In genomic region chr7:90456149-90456844, GRCm38 (mm10) we compare ENCODE assay signal across 8 mouse cellular contexts. TPM values are rescaled to one million over a fixed set of nuclear protein-coding genes. Genes with fewer than 3 reads are reported as not detected.
A peak's percentile ranks its signal among the peaks of the same experiment; 100 is the strongest.
DNase-seq lines count a peak whose midpoint lies in the region; ATAC-seq lines count a peak whose summit lies in the region.

No protein-coding gene starts in this region.

- H3K4me2 ChIP-seq in lung, embryonic 15.5 days: peak overlapping the region; percentile 59
- peak overlapping the region; percentile 61 for H3K4me2 ChIP-seq in embryonic facial prominence, embryonic 14.5 days (ENCODE audit: low read depth, low read length)
- peak overlapping the region; percentile 66 for H3K4me2 ChIP-seq in limb, embryonic 12.5 days
- H3K4me2 ChIP-seq in stomach, embryonic 14.5 days (replicated peaks; ENCODE audit: low read depth, low read length): peak overlapping the region; percentile 45

- H3K4me3 ChIP-seq in lung, embryonic 15.5 days: peak overlapping the region; percentile 74
- peak overlapping the region; percentile 79 for H3K4me3 ChIP-seq in embryonic facial prominence, embryonic 14.5 days (ENCODE audit: low read depth, low read length)
- H3K4me3 ChIP-seq in limb, embryonic 12.5 days (replicated peaks): peak overlapping the region; percentile 72
- H3K4me3 ChIP-seq in stomach, embryonic 14.5 days (ENCODE audit: low read depth, low read length): peak overlapping the region; percentile 76

- H3K27ac ChIP-seq in lung, embryonic 15.5 days: peak overlapping the region; percentile 79; the same call in 1 of the 2 replicates
- peak overlapping the region; percentile 91 for H3K27ac ChIP-seq in embryonic facial prominence, embryonic 14.5 days (replicated peaks; ENCODE audit: low read depth, low read length)
- H3K27ac ChIP-seq in limb, embryonic 12.5 days: no peak overlapping the region; the same call in 1 of the 2 replicates
- H3K27ac ChIP-seq in stomach, embryonic 14.5 days (ENCODE audit: low read length): peak overlapping the region; percentile 88; the same call in 1 of the 2 replicates

- intact Hi-C loops in gastrocnemius, postnatal 14 days (cut with DNase I; ENCODE audit: low total_unique reads): no loop called here

- peaks cover 21% of the 10 kb centered on the region for H3K36me3 ChIP-seq in lung, embryonic 15.5 days
- H3K36me3 ChIP-seq in embryonic facial prominence, embryonic 14.5 days (ENCODE audit: control insufficient read depth, insufficient read depth, low read length): peaks cover 26% of the 10 kb centered on the region
- H3K36me3 ChIP-seq in limb, embryonic 12.5 days: peaks cover 31% of the 10 kb centered on the region
- peaks cover 11% of the 10 kb centered on the region for H3K36me3 ChIP-seq in stomach, embryonic 14.5 days (ENCODE audit: control insufficient read depth, insufficient read depth, low read length)

- no peak for ATAC-seq in lung, embryonic 15.5 days (ENCODE audit: borderline replicate concordance, extremely low read depth, low FRiP score, low TSS enrichment)
- no peak for ATAC-seq in embryonic facial prominence, embryonic 14.5 days (ENCODE audit: low read depth)
- ATAC-seq in limb, embryonic 12.5 days (ENCODE audit: insufficient number of reproducible peaks, insufficient read depth, low FRiP score, low TSS enrichment, low read depth): no peak
- ATAC-seq in stomach, embryonic 14.5 days (ENCODE audit: insufficient number of reproducible peaks, insufficient read depth, low FRiP score, low read depth): no peak

- no peak for DNase-seq in lung, postnatal 10 days
- no peak for DNase-seq in embryonic facial prominence, embryonic 14.5 days (ENCODE audit: low spot score)
- DNase-seq in embryo, embryonic 10 days (ENCODE audit: low spot score): no peak
- no peak for DNase-seq in gastrocnemius, postnatal 14 days
- DNase-seq in lung, postnatal 25 days (ENCODE audit: low spot score): no peak

- H3K9me3 ChIP-seq in lung, embryonic 15.5 days: no peaks in the 10 kb centered on the region
- no peaks in the 10 kb centered on the region for H3K9me3 ChIP-seq in embryonic facial prominence, embryonic 14.5 days (ENCODE audit: control insufficient read depth, low read length)
- no peaks in the 10 kb centered on the region for H3K9me3 ChIP-seq in limb, embryonic 12.5 days
- H3K9me3 ChIP-seq in stomach, embryonic 14.5 days (ENCODE audit: control insufficient read depth, low read depth, low read length): no peaks in the 10 kb centered on the region

- 21% methylated on average over 7 of the region's 7 CpGs for WGBS in lung, embryonic 15.5 days
- 28% methylated on average over 7 of the region's 7 CpGs for WGBS in embryonic facial prominence, embryonic 14.5 days
- 32% methylated on average over 7 of the region's 7 CpGs for WGBS in limb, embryonic 12.5 days
- 25% methylated on average over 7 of the region's 7 CpGs for WGBS in stomach, embryonic 14.5 days

- peaks cover 9% of the 10 kb centered on the region; the same call in 1 of the 2 replicates for H3K4me1 ChIP-seq in lung, embryonic 15.5 days
- no peaks in the 10 kb centered on the region for H3K4me1 ChIP-seq in embryonic facial prominence, embryonic 14.5 days (ENCODE audit: control insufficient read depth, insufficient read depth, low read length)
- H3K4me1 ChIP-seq in limb, embryonic 12.5 days (replicated peaks): peaks cover 10% of the 10 kb centered on the region
- H3K4me1 ChIP-seq in stomach, embryonic 14.5 days (ENCODE audit: control insufficient read depth, insufficient read depth, low read length): peaks cover 7% of the 10 kb centered on the region

- H3K27me3 ChIP-seq in lung, embryonic 15.5 days: no peaks in the 10 kb centered on the region
- H3K27me3 ChIP-seq in embryonic facial prominence, embryonic 14.5 days (replicated peaks; ENCODE audit: control insufficient read depth, insufficient read depth, low read length): no peaks in the 10 kb centered on the region
- H3K27me3 ChIP-seq in limb, embryonic 12.5 days: no peaks in the 10 kb centered on the region
- no peaks in the 10 kb centered on the region for H3K27me3 ChIP-seq in stomach, embryonic 14.5 days (ENCODE audit: control insufficient read depth, insufficient read depth, low read length)

- peak overlapping the region; percentile 48 for H3K9ac ChIP-seq in lung, embryonic 15.5 days
- H3K9ac ChIP-seq in embryonic facial prominence, embryonic 14.5 days (ENCODE audit: low read depth, low read length): peak overlapping the region; percentile 84
- peak overlapping the region; percentile 74 for H3K9ac ChIP-seq in limb, embryonic 12.5 days (replicated peaks)
- H3K9ac ChIP-seq in stomach, embryonic 14.5 days (replicated peaks; ENCODE audit: low read depth, low read length): peak overlapping the region; percentile 61

RNA-seq across cellular contexts. Expression of gene Tmem126a, which starts 0.7 kb away (rescaled TPM):
- 95.0 and 99.1 TPM in 2 replicates for polyA plus RNA-seq in lung, embryonic 15.5 days (2015; fragmentation: Nextera tagmentation; extraction: Ambion mirVana)
- 94.1 and 97.9 TPM in 2 replicates for polyA plus RNA-seq in embryonic facial prominence, embryonic 14.5 days (2014; fragmentation: Nextera tagmentation; extraction: Ambion mirVana)
- polyA plus RNA-seq in limb, embryonic 12.5 days (2016; fragmentation: Nextera tagmentation; extraction: Ambion mirVana): 114 TPM in 2 replicates
- 102 and 111 TPM in 2 replicates for polyA plus RNA-seq in stomach, embryonic 14.5 days (2014; fragmentation: Nextera tagmentation; extraction: Ambion mirVana)
- total RNA-seq in gastrocnemius, postnatal 14 days (2021): 10 to 100 TPM; 79.6 to 81.3 TPM

RNA-seq across cellular contexts. Expression of gene Crebzf, which starts 13.8 kb away (rescaled TPM):
- 32.2 and 33.3 TPM in 2 replicates for polyA plus RNA-seq in lung, embryonic 15.5 days (2015; fragmentation: Nextera tagmentation; extraction: Ambion mirVana)
- 44.9 and 51.9 TPM in 2 replicates for polyA plus RNA-seq in embryonic facial prominence, embryonic 14.5 days (2014; fragmentation: Nextera tagmentation; extraction: Ambion mirVana)
- polyA plus RNA-seq in limb, embryonic 12.5 days (2016; fragmentation: Nextera tagmentation; extraction: Ambion mirVana): 59.5 and 59.8 TPM in 2 replicates
- 45.6 and 56.1 TPM in 2 replicates for polyA plus RNA-seq in stomach, embryonic 14.5 days (2014; fragmentation: Nextera tagmentation; extraction: Ambion mirVana)
- total RNA-seq in gastrocnemius, postnatal 14 days (2021): 10 to 100 TPM; 15.1 to 15.7 TPM

RNA-seq across cellular contexts. Expression of gene Tmem126b, which starts 19.5 kb away (rescaled TPM):
- 32.7 and 34.8 TPM in 2 replicates for polyA plus RNA-seq in lung, embryonic 15.5 days (2015; fragmentation: Nextera tagmentation; extraction: Ambion mirVana)
- polyA plus RNA-seq in embryonic facial prominence, embryonic 14.5 days (2014; fragmentation: Nextera tagmentation; extraction: Ambion mirVana): 34.2 and 34.3 TPM in 2 replicates
- polyA plus RNA-seq in limb, embryonic 12.5 days (2016; fragmentation: Nextera tagmentation; extraction: Ambion mirVana): 37.1 and 39.4 TPM in 2 replicates
- polyA plus RNA-seq in stomach, embryonic 14.5 days (2014; fragmentation: Nextera tagmentation; extraction: Ambion mirVana): 32.7 and 34.3 TPM in 2 replicates
- total RNA-seq in gastrocnemius, postnatal 14 days (2021): 10 to 100 TPM; 12.6 to 13.7 TPM

RNA-seq across cellular contexts. Expression of gene Dlg2, which starts 20.2 kb away (rescaled TPM):
- 1.2 and 2.3 TPM in 2 replicates for polyA plus RNA-seq in lung, embryonic 15.5 days (2015; fragmentation: Nextera tagmentation; extraction: Ambion mirVana)
- 4.4 and 5.1 TPM in 2 replicates for polyA plus RNA-seq in embryonic facial prominence, embryonic 14.5 days (2014; fragmentation: Nextera tagmentation; extraction: Ambion mirVana)
- 2.3 and 2.7 TPM in 2 replicates for polyA plus RNA-seq in limb, embryonic 12.5 days (2016; fragmentation: Nextera tagmentation; extraction: Ambion mirVana)
- 5.1 and 8.6 TPM in 2 replicates for polyA plus RNA-seq in stomach, embryonic 14.5 days (2014; fragmentation: Nextera tagmentation; extraction: Ambion mirVana)
- total RNA-seq in gastrocnemius, postnatal 14 days (2021): under 1 TPM; 0.51 to 0.69 TPM

RNA-seq across cellular contexts. Expression of gene Ccdc89, which starts 29.9 kb away (rescaled TPM):
- polyA plus RNA-seq in lung, embryonic 15.5 days (2015; fragmentation: Nextera tagmentation; extraction: Ambion mirVana): 1.6 TPM in 2 replicates
- 1.9 and 2.1 TPM in 2 replicates for polyA plus RNA-seq in embryonic facial prominence, embryonic 14.5 days (2014; fragmentation: Nextera tagmentation; extraction: Ambion mirVana)
- 2.4 and 2.8 TPM in 2 replicates for polyA plus RNA-seq in limb, embryonic 12.5 days (2016; fragmentation: Nextera tagmentation; extraction: Ambion mirVana)
- 1.4 and 2.2 TPM in 2 replicates for polyA plus RNA-seq in stomach, embryonic 14.5 days (2014; fragmentation: Nextera tagmentation; extraction: Ambion mirVana)
- under 1 TPM in 1 of 2 experiments, not detected in 1; 0.13 TPM for total RNA-seq in gastrocnemius, postnatal 14 days (2021)
